Mouse (Mus musculus) kidney, adult 11 months (tissue): ENCODE data around the gene Ctu2.

Experiments
- DNase-seq: peaks from one replicate; pipeline ENCODE4 v3.0.0; 2022

Ctu2 gene

DNA sequence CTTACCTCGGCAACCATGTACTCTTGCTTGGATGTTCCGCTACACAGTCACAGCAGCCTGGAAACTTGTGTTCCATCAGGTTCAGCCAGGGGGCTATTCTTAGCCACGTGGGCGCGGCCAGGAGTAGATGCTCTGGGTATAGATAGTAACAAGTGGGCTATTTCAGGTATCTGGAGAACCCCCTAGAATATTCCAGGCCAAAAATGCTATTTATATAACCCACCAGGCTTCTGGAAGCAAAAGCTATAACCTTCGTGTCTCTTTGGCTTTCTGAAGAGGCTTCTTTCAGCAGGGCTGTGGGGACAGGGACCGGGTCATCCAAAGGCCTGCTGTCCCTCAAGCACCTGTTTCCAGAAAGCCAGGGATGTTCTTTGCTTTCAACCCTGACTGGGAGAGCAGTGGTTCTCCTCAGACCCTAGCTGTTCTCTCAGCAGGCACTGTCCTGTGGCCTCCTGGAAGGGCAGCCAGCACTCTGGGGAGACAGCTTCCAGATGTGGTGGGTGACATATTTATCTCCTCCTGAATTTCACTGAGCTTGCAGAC, 24.7 kb upstream of the Ctu2 start:
- DNase-seq, result no peak

DNA sequence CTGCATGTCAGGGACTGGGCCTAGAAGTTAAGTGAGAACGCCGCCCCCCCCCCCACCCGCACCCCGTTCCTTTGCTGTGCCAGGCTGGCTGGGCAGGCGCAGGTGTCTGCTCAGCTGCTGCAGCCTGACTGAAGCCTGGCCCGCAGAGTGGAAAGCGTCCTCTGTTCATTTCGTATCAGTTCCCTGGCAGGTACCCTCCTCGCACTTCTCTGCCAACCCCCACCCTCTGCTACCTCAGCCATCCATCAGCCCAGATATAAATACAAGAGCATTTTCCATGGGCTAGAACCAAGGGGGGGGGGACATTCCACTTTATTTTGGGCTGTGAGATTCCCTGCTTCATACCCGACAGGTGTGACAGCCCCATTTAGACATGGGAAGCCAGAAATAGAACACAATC, 23.8 kb upstream of the Ctu2 start:
- no peak for DNase-seq

DNA sequence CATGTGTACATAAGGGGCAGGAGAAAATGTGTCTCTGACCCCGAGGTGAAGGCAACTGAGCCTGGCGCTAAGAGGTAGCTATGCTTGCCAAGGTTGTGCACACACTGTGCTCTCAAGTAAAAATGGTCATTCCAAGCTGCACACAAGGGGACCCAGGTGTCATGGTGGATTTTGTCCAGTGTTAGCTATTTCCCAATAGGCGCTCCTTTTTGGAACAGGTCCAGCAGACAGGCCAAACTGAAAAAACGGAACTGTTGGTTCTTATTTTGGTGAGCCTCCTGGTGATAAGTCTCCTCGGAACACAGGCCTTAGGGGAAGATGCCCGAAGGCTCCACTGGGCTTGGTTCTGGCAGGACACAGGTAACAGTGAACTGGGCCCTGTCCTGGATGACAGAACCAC, 21.5 kb upstream of the Ctu2 start:
- DNase-seq, result no peak

DNA sequence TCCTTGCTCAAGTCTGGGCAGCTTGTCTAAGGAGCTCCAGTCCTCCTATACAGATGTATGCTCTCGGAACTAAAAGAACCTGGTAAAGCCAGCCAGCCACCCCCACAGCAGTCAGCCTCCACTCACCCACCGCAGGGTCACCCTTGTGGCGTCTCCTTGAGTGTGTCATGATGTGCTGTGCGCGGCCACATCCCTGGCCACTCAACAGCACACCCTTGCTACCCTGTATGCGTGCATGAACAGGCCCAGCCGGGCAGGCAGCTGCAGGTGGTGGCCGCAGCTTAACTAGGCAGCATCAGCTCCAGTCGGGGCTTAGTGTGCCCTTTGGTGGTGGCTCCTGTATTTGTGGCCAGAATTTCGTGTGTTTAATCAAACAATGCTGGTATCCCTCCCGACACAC, 18.8 kb upstream of the Ctu2 start:
- DNase-seq, result no peak

DNA sequence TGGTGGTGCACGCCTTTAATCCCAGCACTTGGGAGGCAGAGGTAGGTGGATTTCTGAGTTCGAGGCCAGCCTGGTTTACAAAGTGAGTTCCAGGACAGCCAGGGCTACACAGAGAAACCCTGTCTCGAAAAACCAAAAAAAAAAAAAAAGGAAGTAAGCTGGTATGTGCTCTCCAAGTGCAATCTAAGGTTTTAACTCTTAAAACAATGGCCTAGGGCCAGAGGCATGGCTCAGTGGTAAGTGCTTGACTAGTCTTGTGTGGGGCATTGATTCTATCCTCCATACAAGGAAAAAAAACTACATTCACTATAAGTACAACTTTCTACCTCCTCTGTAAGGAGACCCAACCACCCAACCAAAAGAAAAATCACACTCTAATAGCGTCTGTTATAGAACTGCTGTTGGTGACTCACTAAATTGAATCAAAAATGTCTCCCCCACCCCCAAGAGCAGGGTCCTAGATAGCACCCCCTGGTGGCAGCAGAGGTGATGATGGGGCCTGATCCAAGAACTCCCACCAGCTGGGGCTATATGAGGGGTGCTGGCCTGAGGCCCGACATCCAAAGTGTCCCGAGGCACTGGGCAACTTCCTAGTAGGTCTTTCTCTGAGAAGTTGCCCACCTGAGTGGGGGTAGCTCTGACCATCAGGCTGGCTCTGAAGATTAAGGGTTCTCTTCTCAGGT, 16.6 kb upstream of the Ctu2 start:
- no peak for DNase-seq

DNA sequence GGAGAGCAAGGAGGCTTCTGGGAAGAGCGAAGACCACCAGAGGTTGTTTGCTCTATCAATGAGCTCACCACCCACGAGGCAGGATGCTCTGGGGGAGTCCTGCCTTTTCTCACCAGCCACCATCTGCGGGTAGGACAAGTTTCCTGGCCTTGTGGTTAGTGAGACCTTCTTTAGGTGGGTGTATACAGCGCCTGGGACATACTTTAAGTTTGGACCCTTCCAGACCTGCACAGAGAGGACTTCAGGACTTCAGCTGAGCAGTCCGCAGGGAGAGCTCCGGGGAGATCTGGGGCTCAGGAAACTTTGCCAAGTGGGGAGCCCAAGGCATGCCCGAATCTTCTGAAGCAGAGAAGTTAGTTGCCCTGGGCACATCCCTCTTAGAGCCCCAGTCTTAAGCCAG, 16.0 kb upstream of the Ctu2 start:
- DNase-seq, result no peak

DNA sequence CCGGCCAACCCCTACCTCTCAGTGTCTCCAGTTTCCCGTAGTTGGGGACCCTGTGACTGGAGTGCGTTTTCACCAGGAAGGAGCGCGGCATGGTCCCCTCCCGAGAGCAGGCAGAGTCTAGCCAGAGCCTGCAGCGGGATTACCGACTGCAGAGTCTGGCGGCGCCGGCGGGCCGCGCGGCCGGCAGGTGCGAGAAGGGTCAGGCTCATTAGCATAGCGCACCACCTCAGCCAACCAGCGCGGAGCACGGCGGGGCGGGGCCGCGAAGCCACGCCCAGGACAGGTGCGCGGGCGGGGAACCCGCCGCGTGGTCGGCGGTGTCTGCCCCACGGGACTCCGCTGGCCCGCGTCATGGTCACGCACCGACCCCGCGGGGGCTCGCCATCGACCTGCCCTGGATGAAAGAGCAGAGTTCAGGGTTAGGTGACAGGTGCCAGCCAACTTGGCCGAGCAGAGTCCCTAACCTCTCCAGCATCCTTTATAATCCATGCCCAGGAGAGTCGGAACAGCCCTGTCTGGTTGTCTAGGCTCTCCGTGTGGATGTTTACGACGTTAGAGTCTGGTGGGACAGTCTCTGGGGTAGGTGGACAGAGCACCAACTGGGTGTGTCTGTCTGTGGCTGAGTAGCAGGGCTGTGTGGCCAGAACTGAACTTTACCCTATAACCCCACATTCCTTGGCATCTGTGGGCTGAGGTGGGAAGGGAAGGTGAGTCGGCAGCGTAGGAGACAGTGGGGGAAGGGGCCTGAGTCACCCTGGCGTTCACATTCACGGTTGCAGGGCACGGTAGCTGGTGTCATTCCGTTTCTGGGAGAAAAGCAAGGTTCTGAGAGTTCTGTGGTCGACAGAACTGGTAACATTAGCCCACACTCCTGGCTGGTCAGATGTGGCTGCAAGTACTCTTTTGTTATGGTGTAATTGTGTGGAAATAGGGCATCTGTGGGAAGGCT, 15.1 kb upstream of the Ctu2 start, which contains the start of gene Snai3:
TSS of gene Snai3 (minus strand) at position 210 of the 949 bp plus-strand sequence.
- DNase-seq, result peak; percentile 82

DNA sequence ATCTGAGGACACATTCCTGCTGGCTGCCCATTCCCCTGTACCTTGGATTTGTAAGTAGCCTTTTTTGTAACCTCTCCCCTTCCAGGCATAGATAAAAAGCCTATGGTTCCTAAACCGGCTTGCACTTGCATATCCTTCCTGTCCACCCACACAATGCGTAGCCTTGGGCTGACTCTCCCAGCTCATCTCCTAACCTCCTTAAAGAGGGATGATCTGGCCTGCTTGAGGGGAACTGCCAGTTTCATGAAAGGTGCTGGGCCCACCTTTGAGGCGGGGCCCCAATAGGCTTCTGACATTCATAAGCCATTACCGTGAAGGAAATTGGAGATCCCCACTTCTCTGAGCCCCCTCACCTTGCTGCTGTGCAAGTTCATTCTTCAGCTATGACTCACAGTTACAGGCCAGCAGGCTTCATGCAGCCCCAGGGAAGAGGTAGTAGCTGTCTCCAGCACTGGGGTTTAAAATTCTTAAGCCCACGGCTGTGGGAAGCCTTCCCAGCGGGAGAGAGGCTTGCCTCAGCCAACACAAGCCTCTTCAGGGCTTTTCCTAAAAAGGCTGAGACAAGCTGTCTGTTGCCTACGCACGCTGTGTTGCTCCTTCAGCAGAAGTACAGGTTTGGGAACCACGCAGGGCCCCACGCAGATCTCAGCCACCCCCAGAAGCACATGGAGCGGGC, 14.3 kb upstream of the Ctu2 start:
- DNase-seq, result no peak

DNA sequence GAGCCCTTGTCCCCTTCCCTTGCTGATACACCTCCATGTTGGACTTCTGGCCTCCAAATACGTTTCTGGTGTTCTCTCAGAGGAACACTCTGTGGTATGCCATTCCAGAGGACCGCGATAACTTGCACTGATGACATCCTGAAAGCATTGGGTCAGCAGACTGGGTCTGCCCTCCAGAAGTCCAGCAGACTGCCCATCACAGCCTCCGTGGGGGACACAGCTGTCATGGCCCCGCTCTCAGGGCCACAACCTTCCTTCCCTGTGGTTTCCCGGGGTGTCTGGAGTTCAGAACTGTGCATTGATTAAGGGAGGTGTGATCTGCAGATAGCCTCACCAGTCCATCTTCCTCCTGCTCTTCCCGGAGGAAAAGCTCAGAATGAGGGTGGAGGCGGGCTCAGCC, 13.4 kb upstream of the Ctu2 start:
- DNase-seq, result no peak

DNA sequence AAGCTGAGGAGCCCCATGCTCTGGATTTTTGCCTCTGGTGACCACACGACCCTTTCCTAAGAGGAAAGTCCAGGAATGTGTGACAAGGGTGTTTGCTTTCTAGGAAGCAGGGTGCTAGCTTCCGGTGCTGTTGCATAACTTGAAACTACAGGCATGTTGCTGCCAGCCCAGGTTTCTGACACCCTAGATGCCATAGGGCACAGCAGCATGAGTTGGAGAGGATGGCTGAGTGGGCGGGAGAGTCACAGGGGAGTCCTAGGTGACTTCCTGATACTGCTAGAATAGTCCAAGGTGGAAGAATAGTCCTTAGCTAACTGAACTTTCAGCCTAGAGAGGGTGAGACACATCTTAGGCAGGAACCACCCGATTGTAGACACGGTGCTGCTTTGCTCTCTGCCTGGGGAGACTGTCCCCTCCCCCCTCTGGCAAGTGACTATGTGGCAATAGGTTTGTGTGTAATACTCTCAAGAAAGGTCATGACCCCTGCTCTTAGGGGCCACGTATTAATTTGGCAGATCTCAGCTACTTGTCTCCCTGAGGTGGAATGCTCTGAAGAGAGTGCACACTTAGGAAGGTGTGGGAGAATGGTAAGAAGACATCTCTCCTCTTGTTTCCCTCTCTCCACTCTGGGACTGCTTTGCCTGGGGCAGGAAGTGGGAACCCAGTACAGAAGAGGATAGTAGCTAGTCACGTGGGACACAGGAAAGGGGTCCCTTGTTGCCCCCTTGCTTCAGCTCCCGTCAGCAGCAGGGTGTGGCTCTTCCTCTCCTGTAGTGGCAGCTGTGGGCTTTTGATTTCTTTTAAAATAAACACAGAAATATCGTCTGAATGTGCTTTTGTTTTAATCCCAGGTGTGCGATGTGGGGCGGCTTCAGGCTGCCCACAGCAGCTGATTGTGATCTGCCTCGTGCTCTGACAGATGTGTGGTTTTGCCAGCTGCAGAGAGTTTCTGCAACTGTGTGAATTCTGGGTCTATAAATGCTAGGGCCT, 12.0 kb upstream of the Ctu2 start:
- peak; percentile 43 for DNase-seq

DNA sequence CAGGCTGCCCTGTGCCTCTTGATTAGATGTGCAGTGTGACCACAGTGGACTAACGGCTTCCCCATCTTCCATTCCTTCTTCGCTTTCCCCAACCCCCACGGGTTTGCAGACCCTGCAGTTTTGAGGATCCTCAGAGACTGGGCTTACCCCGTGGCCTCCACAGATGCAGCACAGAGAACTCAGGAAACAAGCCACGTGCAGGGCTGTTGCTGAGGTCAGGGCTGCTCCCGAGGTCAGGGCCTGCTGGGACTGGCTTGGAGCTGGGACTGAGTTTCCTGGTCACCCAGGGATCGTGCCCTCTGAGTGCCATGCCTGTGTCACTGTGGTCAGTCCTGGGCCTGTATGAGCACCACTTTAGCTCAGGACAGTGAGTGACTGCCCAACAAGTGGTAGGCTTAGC, 11.0 kb upstream of the Ctu2 start:
- no peak for DNase-seq

DNA sequence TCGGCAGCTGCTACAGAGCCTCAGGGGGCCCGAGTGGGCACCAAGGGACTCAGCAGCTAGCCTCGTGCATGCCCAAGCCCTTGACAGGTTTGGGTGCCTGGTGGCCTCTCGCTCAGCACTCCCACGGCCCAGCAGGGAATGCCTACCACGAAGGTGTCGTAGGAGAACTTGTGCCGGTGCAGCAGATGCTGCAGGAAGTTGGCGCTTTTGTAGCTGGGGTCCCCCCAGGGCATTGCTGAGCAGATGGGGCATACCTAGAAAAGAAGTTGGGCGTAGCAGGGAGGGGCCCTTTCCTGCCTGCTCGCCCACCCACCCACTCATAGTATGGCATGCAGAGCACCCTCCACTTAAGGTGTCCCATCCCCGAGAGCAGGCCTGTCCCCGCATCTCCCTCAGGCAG, 8.1 kb upstream of the Ctu2 start:
- no peak for DNase-seq

DNA sequence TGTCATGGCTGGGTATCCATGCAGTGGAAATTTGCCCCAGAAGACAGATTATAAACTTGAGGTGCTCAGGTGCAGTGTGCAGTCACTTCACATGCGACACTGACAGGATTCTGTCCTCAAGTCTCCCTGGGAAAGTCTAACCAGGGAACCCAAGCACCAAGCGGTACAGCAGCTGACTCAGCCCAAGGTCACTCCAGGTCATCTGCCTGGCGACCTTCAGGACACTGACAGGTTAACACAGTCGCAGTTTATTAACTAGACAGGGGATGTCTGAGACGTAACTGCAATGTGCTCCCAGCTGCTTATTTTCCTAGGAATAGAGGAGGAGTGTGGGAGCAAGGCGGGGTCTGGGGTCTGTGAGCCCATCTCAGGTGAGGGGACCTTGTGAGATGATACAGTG, 6.5 kb upstream of the Ctu2 start:
- peak; percentile 32 for DNase-seq

DNA sequence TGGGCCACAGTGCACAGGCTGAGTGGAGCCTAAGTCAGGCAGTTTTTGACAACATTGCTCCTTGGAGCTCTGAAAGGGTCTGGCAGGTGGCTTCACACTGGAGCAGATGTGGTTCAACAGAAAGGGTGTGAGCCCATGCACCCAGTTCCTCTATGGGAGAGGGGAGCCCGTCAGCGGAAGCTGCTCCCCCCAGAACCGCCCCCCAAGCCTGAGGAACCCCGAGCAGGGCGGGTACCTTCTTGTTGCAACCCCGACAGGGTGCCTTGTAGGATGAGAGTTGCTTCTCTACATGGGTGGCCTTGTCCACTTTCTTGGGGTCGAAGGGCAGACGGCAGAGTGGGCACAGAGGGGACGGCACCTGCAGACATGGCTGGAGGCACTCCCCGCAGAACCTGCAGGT, 6.0 kb upstream of the Ctu2 start:
- no peak for DNase-seq

DNA sequence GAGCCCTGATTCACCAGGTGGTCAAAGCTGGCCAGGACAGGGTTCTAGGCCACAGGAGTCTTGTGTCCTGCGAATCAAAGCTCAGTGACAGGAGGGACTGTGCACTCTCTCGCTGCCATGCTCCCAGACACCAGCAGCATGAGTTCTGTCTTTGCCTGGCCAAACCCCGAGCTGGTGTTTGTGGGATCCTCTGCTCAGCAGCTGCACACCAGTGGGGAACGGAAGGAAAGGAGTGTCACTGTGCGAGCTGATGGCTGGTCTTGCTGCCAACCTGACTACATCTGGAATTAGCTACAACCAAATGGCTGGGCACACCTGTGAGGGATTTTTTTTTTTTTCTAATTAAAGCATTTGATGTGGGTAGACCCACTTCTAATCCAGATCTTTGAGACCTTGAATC, 5.3 kb upstream of the Ctu2 start:
- no peak for DNase-seq

DNA sequence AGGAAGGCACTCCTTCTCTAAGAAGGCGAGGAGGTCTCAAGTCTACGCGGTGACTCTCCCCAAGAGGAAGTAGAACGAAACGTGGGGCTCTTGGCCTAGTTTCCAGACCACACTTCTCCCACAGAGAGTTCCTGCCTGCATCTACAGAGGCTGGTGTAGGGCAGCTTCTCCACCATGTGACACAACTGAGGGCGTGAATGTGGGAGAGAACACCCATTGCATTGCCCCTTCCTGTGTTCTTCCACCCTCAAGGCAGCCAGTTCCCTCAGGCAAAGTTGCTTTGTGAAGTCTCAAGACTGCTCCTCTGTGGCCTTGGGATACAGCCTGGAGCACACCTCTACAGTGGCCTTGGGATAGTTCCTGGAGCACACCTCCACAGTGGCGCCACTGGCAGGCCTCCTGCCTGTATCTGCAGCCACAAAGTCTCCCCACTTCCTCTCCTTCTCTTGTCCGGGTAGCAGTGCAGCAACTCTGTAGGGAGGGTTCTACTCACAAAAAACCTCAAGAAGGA, 2.0 kb upstream of the Ctu2 start:
- no peak for DNase-seq

DNA sequence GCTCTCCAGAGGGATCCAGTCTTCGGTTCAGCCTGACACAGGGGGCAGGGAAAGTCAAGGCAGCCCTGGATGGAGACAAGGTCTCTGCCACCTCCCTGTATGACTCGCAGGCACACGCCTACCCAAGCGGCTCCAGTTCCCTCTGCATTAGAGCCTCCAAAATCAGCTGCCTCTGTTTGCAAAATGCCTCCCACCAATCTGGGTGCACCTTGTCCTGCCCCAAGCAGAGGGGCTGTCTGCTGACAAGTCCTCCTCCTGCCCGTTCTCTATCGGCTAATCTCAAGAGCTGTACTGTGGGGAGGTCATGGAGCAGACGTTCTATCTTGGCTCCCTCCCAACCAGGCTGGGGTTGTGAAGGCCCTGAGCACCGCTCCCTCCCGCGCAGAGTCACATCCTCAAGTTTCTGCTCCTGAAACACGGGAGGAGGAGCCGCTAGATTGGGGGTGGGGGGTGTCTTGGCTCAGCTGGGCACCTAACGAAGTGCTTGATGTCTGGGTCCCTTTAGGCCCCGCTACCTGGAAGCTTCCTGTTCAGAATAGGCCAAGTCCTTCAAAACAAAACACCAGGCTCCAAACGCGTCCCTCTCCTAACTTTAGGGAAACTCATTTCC, 887 bp upstream of the Ctu2 start:
- peak; percentile 51 for DNase-seq

DNA sequence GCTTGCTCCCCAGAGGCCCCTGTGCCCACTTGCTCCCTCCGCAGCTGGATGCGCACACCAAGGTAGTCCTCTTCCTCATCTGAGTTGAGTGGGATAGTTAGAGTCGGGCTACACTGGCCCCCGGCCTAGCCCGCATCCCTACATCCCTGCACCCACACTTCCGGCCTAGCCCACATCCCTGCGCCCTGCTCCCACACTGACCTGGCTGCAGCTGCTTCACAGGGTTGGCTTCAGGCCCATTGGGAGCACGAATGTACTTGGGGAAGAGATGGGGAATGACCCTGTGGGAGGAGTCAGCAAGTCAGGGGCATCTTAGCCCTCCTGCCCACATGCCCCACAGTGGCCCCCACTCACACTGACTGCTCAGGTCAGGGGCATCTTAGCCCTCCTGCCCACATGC, 6.5 kb downstream of the Ctu2 start:
- no peak for DNase-seq

DNA sequence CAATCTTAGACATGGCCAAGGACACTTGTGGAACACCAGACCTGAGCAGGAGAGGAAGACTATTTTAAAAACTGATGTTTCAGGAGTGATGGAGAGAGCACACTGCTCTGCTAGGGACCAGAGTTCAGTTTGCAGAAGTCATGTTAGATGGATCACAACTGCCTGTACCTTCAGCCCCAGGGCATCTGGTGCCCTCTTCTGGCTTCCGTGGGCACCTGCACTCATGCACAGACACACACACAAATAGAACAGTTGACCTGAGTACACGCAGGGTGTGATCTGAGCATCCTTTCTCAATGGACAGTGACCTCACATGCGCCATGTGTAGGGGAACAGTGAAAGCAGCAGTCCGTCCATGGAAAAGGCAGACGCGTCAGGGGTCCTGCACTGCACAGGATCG, 7.9 kb downstream of the Ctu2 start:
- no peak for DNase-seq

DNA sequence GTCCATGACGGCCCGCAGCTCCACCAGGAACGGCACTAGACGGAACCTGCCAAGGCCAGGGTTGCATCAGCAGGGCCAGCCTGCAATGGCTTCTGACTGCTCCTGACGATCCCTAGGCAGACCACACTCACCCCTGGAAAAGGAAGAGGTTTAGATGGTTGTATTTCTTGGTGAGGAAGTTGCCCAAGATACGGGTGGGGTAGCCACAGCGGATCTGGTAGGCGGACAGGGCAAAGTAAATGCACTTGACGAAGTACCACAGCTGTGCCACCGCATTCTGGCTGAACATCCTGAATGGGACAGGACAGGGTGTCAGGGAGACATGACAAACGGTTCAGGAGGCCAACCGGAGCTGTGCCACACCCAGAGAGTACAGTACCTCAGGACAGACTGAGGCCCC, 8.9 kb downstream of the Ctu2 start:
- DNase-seq, result no peak

DNA sequence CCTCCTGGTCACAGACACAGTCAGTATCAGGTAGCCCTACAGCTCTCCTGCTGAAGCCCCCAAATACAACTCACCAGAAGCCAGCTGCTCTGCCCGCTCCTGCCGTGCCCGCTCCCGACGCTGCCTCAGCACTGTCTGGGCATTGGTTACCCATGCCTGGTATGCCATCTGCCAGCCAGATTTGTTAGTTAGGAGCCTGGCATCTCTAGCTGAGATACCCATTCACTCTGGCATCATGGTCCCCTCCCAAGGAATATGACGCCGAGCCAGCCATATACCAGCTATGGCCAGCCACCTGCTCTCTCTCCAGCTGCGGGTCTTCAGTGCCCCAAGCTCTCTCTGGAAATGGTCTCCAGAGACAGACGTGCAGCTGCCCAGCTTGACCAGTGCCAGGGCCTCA, 12.4 kb downstream of the Ctu2 start:
- DNase-seq, result no peak
